Mouse (Mus musculus) liver, postnatal 0 days (tissue): ENCODE data around the gene Cfd. TPM values are rescaled to one million over a fixed set of nuclear protein-coding genes. Genes with fewer than 3 reads are reported as not detected.

Experiments used
- ATAC-seq: fragments of 200-750 bp; cut with Nextera tagmentation; 2 replicates; pipeline ENCODE4 v1.8.0; 2017; ENCODE audit warnings: mild to moderate bottlenecking, moderate library complexity
- DNase-seq: peaks from one replicate; pipeline ENCODE4 v3.0.0-alpha.2; 2016
- H3K27ac ChIP-seq: fragments of 300-500 bp; sonication (generic); 2 replicates; pipeline ENCODE4 v1.5.1; 2014; ENCODE audit warnings: antibody characterized with exemption, moderate library complexity, mild to moderate bottlenecking, low read depth
- H3K27me3 ChIP-seq: fragments of 300-500 bp; sonication (generic); 2 replicates; pipeline ENCODE4 v1.6.1; 2014; ENCODE audit warnings: low read length, control low read depth, mixed read lengths; ENCODE audit not compliant: insufficient read depth
- H3K36me3 ChIP-seq: fragments of 300-500 bp; sonication (generic); replicated peaks from 2 replicates; pipeline ENCODE4 v1.6.1; 2014; ENCODE audit warnings: mild to moderate bottlenecking, control low read depth, low read length, moderate library complexity, mixed read lengths; ENCODE audit not compliant: insufficient read depth
- H3K4me1 ChIP-seq: fragments of 300-500 bp; sonication (generic); 2 replicates; pipeline ENCODE4 v1.6.1; 2014; ENCODE audit warnings: antibody characterized with exemption, mild to moderate bottlenecking, control low read depth; ENCODE audit not compliant: insufficient read depth
- H3K4me2 ChIP-seq: fragments of 300-500 bp; sonication (generic); 2 replicates; pipeline ENCODE4 v1.6.1; 2014; ENCODE audit warnings: low read depth, mild to moderate bottlenecking, low read length, moderate library complexity, mixed read lengths
- H3K4me3 ChIP-seq: fragments of 300-500 bp; sonication (generic); 2 replicates; pipeline ENCODE4 v1.5.1; 2014; ENCODE audit warnings: low read depth, low read length
- H3K9ac ChIP-seq: fragments of 300-500 bp; sonication (generic); replicated peaks from 2 replicates; pipeline ENCODE4 v1.6.1; 2014; ENCODE audit warnings: mild to moderate bottlenecking, moderate library complexity
- H3K9me3 ChIP-seq: fragments of 300-500 bp; sonication (generic); 2 replicates; pipeline ENCODE4 v1.6.1; 2016; ENCODE audit warnings: mild to moderate bottlenecking, control low read depth, low read length, mixed read lengths
- CTCF ChIP-seq: sonication (generic); IDR thresholded peaks from 2 replicates; pipeline ENCODE4 v1.5.1; 2016; ENCODE audit warnings: antibody characterized with exemption, low read depth
- EP300 ChIP-seq: IDR thresholded peaks from 2 replicates; pipeline ENCODE4 v1.6.1; 2016; ENCODE audit warnings: antibody characterized with exemption, low read depth, mild to moderate bottlenecking
- WGBS: fragments of 180-500 bp; shearing (Covaris S2); extraction: QIAGEN DNeasy Blood & Tissue Kit; methylation state at CpG from one replicate; pipeline ENCODE4 v1.1.7; 2014; ENCODE audit not compliant: insufficient replicate concordance; 5-methylcytosine and 5-hydroxymethylcytosine counted together
- polyA plus RNA-seq: library from polyadenylated mRNA; unstranded; fragments of >200 nt; fragmentation: Nextera tagmentation; extraction: Ambion mirVana; gene quantifications from 2 replicates; pipeline ENCODE4 v1.2.1, GENCODE M21; 2015

Gene Cfd
- not detected in 2 replicates for polyA plus RNA-seq

DNA sequence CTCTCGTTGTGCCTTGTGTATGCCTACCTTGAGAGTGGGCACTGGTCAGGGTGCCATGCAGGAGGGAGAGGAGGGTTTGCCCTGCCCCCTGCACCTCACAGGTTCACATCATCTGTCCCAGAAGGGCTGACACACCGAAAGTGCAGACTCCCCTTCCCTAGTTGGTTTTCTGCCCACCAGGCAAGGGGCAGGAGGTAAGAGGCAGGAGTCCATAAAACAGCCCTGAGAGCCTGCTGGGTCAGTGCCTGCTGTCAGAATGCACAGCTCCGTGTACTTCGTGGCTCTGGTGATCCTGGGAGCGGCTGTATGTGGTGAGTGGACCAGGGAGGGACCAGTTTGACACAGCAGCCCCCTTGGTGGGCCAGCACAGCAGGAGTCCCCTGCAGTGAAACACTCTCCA, at the start of gene Cfd:
Gene Cfd (plus strand): TSS at position 184 of the 400 bp plus-strand sequence.
- DNase-seq (no peak), ATAC-seq (no peak)
- H3K9me3 ChIP-seq: no peaks in the 10 kb centered on the region
- TF ChIP-seq CTCF (no peak), EP300 (no peak)
- H3K9ac ChIP-seq: no peak within 1 kb of the TSS
- H3K27ac ChIP-seq: no peak within 1 kb of the TSS
- no peak within 1 kb of the TSS for H3K4me2 ChIP-seq
- H3K4me3 ChIP-seq: no peak within 1 kb of the TSS
- WGBS: 47% methylated on average over 5 of the region's 5 CpGs
- H3K27me3 ChIP-seq: no peaks in the 10 kb centered on the region
- H3K36me3 ChIP-seq: peaks cover 5% of the 10 kb centered on the region; the same call in 1 of the 2 replicates
- H3K4me1 ChIP-seq: no peaks in the 10 kb centered on the region; the same call in 1 of the 2 replicates

DNA sequence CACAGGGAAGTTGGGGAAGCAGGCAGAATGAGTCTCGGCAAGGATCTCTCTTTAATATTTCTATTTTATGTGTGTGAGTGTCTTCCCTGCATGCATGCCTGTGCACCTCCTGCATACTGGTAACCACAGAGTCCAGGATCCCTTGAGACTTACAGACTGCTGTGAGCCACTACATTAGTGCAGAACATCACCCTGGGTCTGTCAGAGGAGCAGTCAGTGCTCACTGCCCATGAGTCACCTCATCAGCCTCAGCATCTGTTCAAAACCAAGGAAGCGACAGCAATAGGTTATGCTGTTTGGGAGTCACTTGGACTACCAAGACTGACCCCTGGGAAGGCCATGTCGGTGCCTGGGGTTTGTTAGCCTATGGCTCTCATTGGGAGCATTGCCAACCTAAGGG, 48.3 kb upstream of the Cfd start:
- WGBS: 64% methylated on average over 3 of the region's 3 CpGs
- no peak overlapping the region for H3K4me3 ChIP-seq

DNA sequence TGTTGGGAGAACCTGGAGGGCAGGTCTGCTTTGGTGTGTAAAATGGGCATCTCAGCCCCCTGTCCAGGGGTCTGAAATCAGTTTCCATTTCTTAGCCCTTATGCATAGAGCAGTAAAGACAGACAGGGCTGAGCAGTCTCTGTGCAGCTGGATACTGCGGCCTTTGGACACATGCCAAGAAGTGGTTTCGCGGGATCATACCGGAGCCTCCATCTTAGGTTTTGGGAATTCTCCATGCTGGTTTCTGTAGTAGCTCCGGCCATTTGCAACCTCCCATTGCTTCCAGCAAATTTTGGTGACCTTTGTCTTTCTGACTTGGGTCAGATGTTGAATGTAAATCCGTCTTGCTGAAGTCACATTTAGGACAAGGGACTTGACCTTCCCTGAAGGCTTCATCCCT, 47.2 kb upstream of the Cfd start:
- 75% methylated on average over 6 of the region's 6 CpGs for WGBS
- no peak overlapping the region for H3K9ac ChIP-seq
- no peaks in the 10 kb centered on the region for H3K36me3 ChIP-seq
- H3K4me3 ChIP-seq: no peak overlapping the region
- no peak overlapping the region for H3K4me2 ChIP-seq
- ATAC-seq (no peak), DNase-seq (no peak)
- H3K27me3 ChIP-seq: no peaks in the 10 kb centered on the region
- no peak for TF ChIP-seq CTCF
- TF ChIP-seq EP300: no peak
- no peak overlapping the region for H3K27ac ChIP-seq
- H3K9me3 ChIP-seq: no peaks in the 10 kb centered on the region
- H3K4me1 ChIP-seq: peaks cover 3% of the 10 kb centered on the region; the same call in 1 of the 2 replicates

More for the DNA sequence above, 48.3 kb upstream of the Cfd start:
- ATAC-seq (no peak), DNase-seq (no peak)
- H3K4me2 ChIP-seq: no peak overlapping the region
- peaks cover 3% of the 10 kb centered on the region; the same call in 1 of the 2 replicates for H3K4me1 ChIP-seq
- no peaks in the 10 kb centered on the region for H3K9me3 ChIP-seq
- H3K27me3 ChIP-seq: no peaks in the 10 kb centered on the region
- H3K36me3 ChIP-seq: no peaks in the 10 kb centered on the region
- H3K27ac ChIP-seq: no peak overlapping the region
- TF ChIP-seq EP300 (no peak), CTCF (no peak)
- H3K9ac ChIP-seq: no peak overlapping the region

DNA sequence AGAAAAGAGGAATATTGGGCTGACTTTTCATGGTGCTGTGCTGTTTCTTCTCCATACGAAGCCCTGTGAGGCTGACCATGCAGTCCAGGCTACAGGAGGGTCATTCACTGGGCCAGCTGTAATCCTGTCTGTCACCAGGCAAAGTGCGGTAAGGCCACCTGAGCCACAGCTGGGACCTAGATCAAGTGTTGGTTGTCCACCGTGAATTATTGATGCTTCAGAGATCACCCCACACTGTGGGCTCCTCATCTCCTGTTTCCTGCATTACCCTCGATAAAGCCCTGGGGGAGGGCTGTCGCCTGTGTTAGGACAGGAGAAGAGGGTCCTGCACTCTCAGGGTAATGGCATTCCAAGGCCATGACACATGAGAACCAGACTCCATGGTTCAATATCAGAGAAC, 44.1 kb upstream of the Cfd start:
- H3K36me3 ChIP-seq: no peaks in the 10 kb centered on the region
- H3K4me2 ChIP-seq: no peak overlapping the region
- peaks cover 2% of the 10 kb centered on the region for H3K4me1 ChIP-seq
- H3K27me3 ChIP-seq: no peaks in the 10 kb centered on the region
- H3K9ac ChIP-seq: no peak overlapping the region
- TF ChIP-seq EP300 (no peak), CTCF (no peak)
- H3K9me3 ChIP-seq: no peaks in the 10 kb centered on the region
- no peak overlapping the region for H3K4me3 ChIP-seq
- no peak for DNase-seq
- no peak for ATAC-seq
- 57% methylated on average over 5 of the region's 5 CpGs for WGBS
- H3K27ac ChIP-seq: no peak overlapping the region

DNA sequence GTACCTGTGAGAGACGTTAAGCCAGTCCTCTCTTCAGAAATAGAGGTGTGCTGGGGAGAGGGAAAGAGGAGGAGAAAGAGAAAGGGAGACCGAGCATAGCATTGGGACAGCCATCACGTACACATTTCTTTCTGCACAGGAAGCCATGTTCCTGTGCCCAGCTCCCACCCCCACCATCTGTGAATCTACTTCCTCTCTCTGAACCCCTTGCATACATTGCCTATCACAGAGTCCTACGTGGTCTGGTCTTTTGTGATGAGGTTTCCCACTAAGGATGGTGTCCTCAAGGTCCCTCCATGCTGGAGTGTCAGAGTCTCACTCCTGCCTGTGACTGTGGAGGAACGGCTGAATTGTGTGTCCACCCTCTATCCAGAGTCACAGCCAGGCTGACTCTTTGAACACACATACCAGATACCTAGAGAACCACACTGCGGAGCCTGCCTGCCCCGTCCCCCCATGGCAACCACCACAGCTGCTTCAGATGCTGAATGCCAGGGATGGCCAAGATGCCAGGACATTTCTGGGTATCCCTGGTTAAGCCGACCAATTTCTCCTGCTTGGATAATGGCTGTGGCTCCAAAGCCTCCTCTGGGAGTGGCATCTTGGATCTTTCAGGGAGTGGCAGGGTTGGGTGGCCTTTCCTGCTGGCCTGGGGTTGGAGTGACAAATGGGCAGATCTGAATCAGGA, 40.6 kb upstream of the Cfd start:
- WGBS: 49% methylated on average over 8 of the region's 8 CpGs
- ATAC-seq: no peak

DNA sequence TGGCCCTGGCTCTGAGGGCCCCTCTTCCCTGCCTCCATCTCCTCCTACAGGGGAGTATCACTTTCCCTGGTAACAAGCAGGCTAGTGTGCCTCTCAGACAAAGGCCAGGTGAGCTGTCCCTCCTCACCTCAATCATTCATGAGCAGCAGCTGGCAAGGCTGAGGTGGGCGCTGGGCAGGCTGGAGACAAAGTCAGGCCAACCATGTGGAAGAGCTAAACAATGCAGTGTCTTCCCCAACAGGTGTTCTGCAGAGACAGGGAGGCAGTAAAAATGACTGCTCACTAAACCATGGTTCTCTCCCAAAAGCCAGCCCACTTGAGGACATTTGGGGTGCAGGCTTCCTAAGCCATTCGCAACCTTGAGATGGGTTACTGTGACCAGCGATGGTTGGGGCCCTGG, 39.0 kb upstream of the Cfd start:
- no peak for ATAC-seq
- Histone ChIP-seq H3K27me3 (no peaks in the 10 kb centered on the region), H3K9ac (peak overlapping the region; percentile 70; the same call in 1 of the 2 replicates), H3K36me3 (peaks cover 3% of the 10 kb centered on the region), H3K4me1 (peaks cover 31% of the 10 kb centered on the region), H3K4me2 (peak overlapping the region; percentile 98; the same call in 1 of the 2 replicates), H3K9me3 (no peaks in the 10 kb centered on the region), H3K27ac (peak overlapping the region; percentile 99), H3K4me3 (no peak overlapping the region)
- DNase-seq: no peak
- 61% methylated on average over 3 of the region's 3 CpGs for WGBS
- TF ChIP-seq EP300 (no peak), CTCF (no peak)

More for the DNA sequence above, 40.6 kb upstream of the Cfd start:
- Histone ChIP-seq H3K4me3 (no peak overlapping the region), H3K27ac (no peak overlapping the region), H3K36me3 (no peaks in the 10 kb centered on the region), H3K4me1 (peaks cover 26% of the 10 kb centered on the region), H3K4me2 (no peak overlapping the region; the same call in 1 of the 2 replicates), H3K9ac (no peak overlapping the region), H3K9me3 (no peaks in the 10 kb centered on the region), H3K27me3 (no peaks in the 10 kb centered on the region)
- TF ChIP-seq CTCF: no peak
- no peak for TF ChIP-seq EP300
- DNase-seq: no peak
